Mouse (Mus musculus) lung, adult 18-20 months (tissue): ENCODE results near the gene Pygb.

Experiments
- DNase-seq, 2 experiments: peaks; one replicate each; pipeline ENCODE4 v3.0.0; 2022; ENCODE audit warnings: mixed read lengths in 2 of 2

Pygb gene

GRCm38 (mm10) chr2:150844798-150845197 is 58.3 kb downstream of the Pygb start:
- DNase-seq = no peak

- no peak for DNase-seq
These were observed 61.0 kb downstream of the Pygb start for GRCm38 (mm10) chr2:150847436-150847995.

- no peak for DNase-seq
These were observed 64.7 kb downstream of the Pygb start for GRCm38 (mm10) chr2:150851251-150851650.

- no peak for DNase-seq
These were observed 68.7 kb downstream of the Pygb start for GRCm38 (mm10) chr2:150855186-150855585.

- DNase-seq = no peak
These were observed 72.4 kb downstream of the Pygb start for GRCm38 (mm10) chr2:150858724-150859487.

GRCm38 (mm10) chr2:150859709-150860470 is 73.4 kb downstream of the Pygb start:
- no peak for DNase-seq

GRCm38 (mm10) chr2:150861128-150861527 is 74.6 kb downstream of the Pygb start:
- DNase-seq = no peak

GRCm38 (mm10) chr2:150867021-150867420 is 80.5 kb downstream of the Pygb start:
- DNase-seq = no peak

- no peak for DNase-seq
These were observed 82.9 kb downstream of the Pygb start for GRCm38 (mm10) chr2:150869446-150869845.

GRCm38 (mm10) chr2:150874508-150874907 is 88.0 kb downstream of the Pygb start:
- DNase-seq = no peak

- DNase-seq = no peak
These were observed 88.7 kb downstream of the Pygb start for GRCm38 (mm10) chr2:150875226-150875625.

GRCm38 (mm10) chr2:150877561-150877960 is 91.0 kb downstream of the Pygb start:
- no peak for DNase-seq
